Mouse (Mus musculus): ENCODE measurements around the gene Myh10. TPM values are rescaled to one million over a fixed set of nuclear protein-coding genes. Genes with fewer than 3 reads are reported as not detected.
A peak's percentile ranks its signal among the peaks of the same experiment; 100 is the strongest.
"Not testable (repeated sequence)": the region's sequence is repeated elsewhere in the genome, so short reads cannot be mapped to it uniquely, and the experiment has no call there.

The Myh10 gene
- polyA plus RNA-seq, 1 experiment, result 5.6 TPM

GRCm38 (mm10) chr11:68719096-68719648, 27.8 kb downstream of the Myh10 start:
- Histone ChIP-seq H3K4me3 (ENCODE audit: control insufficient read depth, insufficient read depth, low read length) (no peak overlapping the region), H3K36me3 (ENCODE audit: control insufficient read depth, insufficient read depth, low read length) (no peaks in the 10 kb centered on the region), H3K4me1 (replicated peaks; ENCODE audit: control insufficient read depth, insufficient read depth, low read length) (no peaks in the 10 kb centered on the region), H3K27ac (ENCODE audit: control insufficient read depth, insufficient read depth, low read length) (no peak overlapping the region), H3K27me3 (ENCODE audit: control insufficient read depth, insufficient read depth, low read length) (no peaks in the 10 kb centered on the region)
- no peak for TF ChIP-seq POLR2A (IDR thresholded peaks at IDR 0.05; ENCODE audit: control insufficient read depth, extremely low read depth, insufficient read depth, low read length, poor library complexity)
- no peak for TF ChIP-seq CTCF (IDR thresholded peaks at IDR 0.05; ENCODE audit: borderline replicate concordance, control insufficient read depth, extremely low read depth, insufficient read depth, low read length, poor library complexity)
- 91% methylated on average over 4 of the region's 4 CpGs for WGBS
- DNase-seq, result no peak

GRCm38 (mm10) chr11:68719774-68720173, 28.4 kb downstream of the Myh10 start:
- no peak for DNase-seq
- TF ChIP-seq POLR2A (IDR thresholded peaks at IDR 0.05; ENCODE audit: control insufficient read depth, extremely low read depth, insufficient read depth, low read length, poor library complexity) (no peak), CTCF (IDR thresholded peaks at IDR 0.05; ENCODE audit: borderline replicate concordance, control insufficient read depth, extremely low read depth, insufficient read depth, low read length, poor library complexity) (no peak)
- Histone ChIP-seq H3K27me3 (ENCODE audit: control insufficient read depth, insufficient read depth, low read length) (no peaks in the 10 kb centered on the region), H3K36me3 (ENCODE audit: control insufficient read depth, insufficient read depth, low read length) (no peaks in the 10 kb centered on the region), H3K4me3 (ENCODE audit: control insufficient read depth, insufficient read depth, low read length) (no peak overlapping the region), H3K4me1 (replicated peaks; ENCODE audit: control insufficient read depth, insufficient read depth, low read length) (no peaks in the 10 kb centered on the region), H3K27ac (ENCODE audit: control insufficient read depth, insufficient read depth, low read length) (no peak overlapping the region)
- 84% methylated on average over 5 of the region's 5 CpGs for WGBS

GRCm38 (mm10) chr11:68724117-68724516, 32.8 kb downstream of the Myh10 start:
- peak; percentile 27 for DNase-seq
- Histone ChIP-seq H3K4me3 (ENCODE audit: control insufficient read depth, insufficient read depth, low read length) (no peak overlapping the region), H3K36me3 (ENCODE audit: control insufficient read depth, insufficient read depth, low read length) (no peaks in the 10 kb centered on the region)

GRCm38 (mm10) chr11:68728693-68729092, 37.3 kb downstream of the Myh10 start:
- H3K4me1 ChIP-seq (replicated peaks; ENCODE audit: control insufficient read depth, insufficient read depth, low read length), result no peaks in the 10 kb centered on the region
- no peak for DNase-seq
- no peak for TF ChIP-seq CTCF (IDR thresholded peaks at IDR 0.05; ENCODE audit: borderline replicate concordance, control insufficient read depth, extremely low read depth, insufficient read depth, low read length, poor library complexity)
- TF ChIP-seq POLR2A (IDR thresholded peaks at IDR 0.05; ENCODE audit: control insufficient read depth, extremely low read depth, insufficient read depth, low read length, poor library complexity), result no peak
- H3K36me3 ChIP-seq (ENCODE audit: control insufficient read depth, insufficient read depth, low read length), result no peaks in the 10 kb centered on the region
- no peak overlapping the region for H3K27ac ChIP-seq (ENCODE audit: control insufficient read depth, insufficient read depth, low read length)
- 94% methylated on average over 3 of the region's 3 CpGs for WGBS
- H3K4me3 ChIP-seq (ENCODE audit: control insufficient read depth, insufficient read depth, low read length), result no peak overlapping the region
- H3K27me3 ChIP-seq (ENCODE audit: control insufficient read depth, insufficient read depth, low read length), result no peaks in the 10 kb centered on the region

More at GRCm38 (mm10) chr11:68724117-68724516, 32.8 kb downstream of the Myh10 start:
- H3K27ac ChIP-seq (ENCODE audit: control insufficient read depth, insufficient read depth, low read length), result no peak overlapping the region
- no peak for TF ChIP-seq POLR2A (IDR thresholded peaks at IDR 0.05; ENCODE audit: control insufficient read depth, extremely low read depth, insufficient read depth, low read length, poor library complexity)
- TF ChIP-seq CTCF (IDR thresholded peaks at IDR 0.05; ENCODE audit: borderline replicate concordance, control insufficient read depth, extremely low read depth, insufficient read depth, low read length, poor library complexity), result no peak
- H3K27me3 ChIP-seq (ENCODE audit: control insufficient read depth, insufficient read depth, low read length), result no peaks in the 10 kb centered on the region
- H3K4me1 ChIP-seq (replicated peaks; ENCODE audit: control insufficient read depth, insufficient read depth, low read length), result no peaks in the 10 kb centered on the region

GRCm38 (mm10) chr11:68730792-68731191, 39.4 kb downstream of the Myh10 start:
- no peak overlapping the region for H3K27ac ChIP-seq (ENCODE audit: control insufficient read depth, insufficient read depth, low read length)
- no peak for DNase-seq
- H3K4me3 ChIP-seq (ENCODE audit: control insufficient read depth, insufficient read depth, low read length), result no peak overlapping the region
- H3K27me3 ChIP-seq (ENCODE audit: control insufficient read depth, insufficient read depth, low read length), result no peaks in the 10 kb centered on the region
- no peak for TF ChIP-seq POLR2A (IDR thresholded peaks at IDR 0.05; ENCODE audit: control insufficient read depth, extremely low read depth, insufficient read depth, low read length, poor library complexity)
- no peak for TF ChIP-seq CTCF (IDR thresholded peaks at IDR 0.05; ENCODE audit: borderline replicate concordance, control insufficient read depth, extremely low read depth, insufficient read depth, low read length, poor library complexity)
- H3K36me3 ChIP-seq (ENCODE audit: control insufficient read depth, insufficient read depth, low read length), result no peaks in the 10 kb centered on the region
- WGBS, result 83% methylated on average over 5 of the region's 5 CpGs
- H3K4me1 ChIP-seq (replicated peaks; ENCODE audit: control insufficient read depth, insufficient read depth, low read length), result no peaks in the 10 kb centered on the region

- Histone ChIP-seq H3K27ac (ENCODE audit: control insufficient read depth, insufficient read depth, low read length) (no peak overlapping the region), H3K4me1 (replicated peaks; ENCODE audit: control insufficient read depth, insufficient read depth, low read length) (no peaks in the 10 kb centered on the region), H3K27me3 (ENCODE audit: control insufficient read depth, insufficient read depth, low read length) (no peaks in the 10 kb centered on the region), H3K4me3 (ENCODE audit: control insufficient read depth, insufficient read depth, low read length) (no peak overlapping the region), H3K36me3 (ENCODE audit: control insufficient read depth, insufficient read depth, low read length) (no peaks in the 10 kb centered on the region)
- no peak for DNase-seq
- 98% methylated on average over 6 of the region's 6 CpGs for WGBS
- TF ChIP-seq CTCF (IDR thresholded peaks at IDR 0.05; ENCODE audit: borderline replicate concordance, control insufficient read depth, extremely low read depth, insufficient read depth, low read length, poor library complexity), result no peak
- TF ChIP-seq POLR2A (IDR thresholded peaks at IDR 0.05; ENCODE audit: control insufficient read depth, extremely low read depth, insufficient read depth, low read length, poor library complexity), result no peak
Observed at GRCm38 (mm10) chr11:68732066-68732465, 40.7 kb downstream of the Myh10 start.

- H3K27ac ChIP-seq (ENCODE audit: control insufficient read depth, insufficient read depth, low read length); H3K36me3 ChIP-seq (ENCODE audit: control insufficient read depth, insufficient read depth, low read length); H3K4me3 ChIP-seq (ENCODE audit: control insufficient read depth, insufficient read depth, low read length); DNase-seq; H3K27me3 ChIP-seq (ENCODE audit: control insufficient read depth, insufficient read depth, low read length); H3K4me1 ChIP-seq (replicated peaks; ENCODE audit: control insufficient read depth, insufficient read depth, low read length): not testable (repeated sequence)
- WGBS, result 97% methylated on average over 3 of the region's 3 CpGs
Observed at GRCm38 (mm10) chr11:68733401-68733800, 42.0 kb downstream of the Myh10 start.

Data from thymus, adult 2 months (tissue).